Mouse (Mus musculus) cerebellum, adult 11 months (tissue): Measurements from ENCODE around the gene Scarb1.

ENCODE experiments used
- DNase-seq: peaks from one replicate; pipeline ENCODE4 v3.0.0; 2022

The Scarb1 gene

DNA sequence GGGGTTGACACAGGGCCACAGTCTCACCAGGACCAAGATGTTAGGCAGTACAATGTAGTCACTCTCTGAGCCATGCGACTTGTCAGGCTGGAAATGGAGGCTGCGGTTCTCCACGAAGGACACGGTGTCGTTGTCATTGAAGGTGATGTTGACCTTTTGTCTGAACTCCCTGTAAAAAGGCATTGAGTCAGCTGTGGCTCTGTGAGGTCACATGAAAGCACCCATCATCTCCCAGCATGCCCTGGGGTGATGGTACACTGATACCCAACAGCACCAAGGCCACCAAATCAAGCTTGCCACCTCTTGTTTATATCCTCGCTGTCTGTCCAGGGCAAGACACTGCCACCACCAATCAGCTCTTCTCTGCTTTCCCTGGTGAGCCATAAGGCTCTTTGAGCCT lies 37.8 kb downstream of the Scarb1 start:
- no peak for DNase-seq

DNA sequence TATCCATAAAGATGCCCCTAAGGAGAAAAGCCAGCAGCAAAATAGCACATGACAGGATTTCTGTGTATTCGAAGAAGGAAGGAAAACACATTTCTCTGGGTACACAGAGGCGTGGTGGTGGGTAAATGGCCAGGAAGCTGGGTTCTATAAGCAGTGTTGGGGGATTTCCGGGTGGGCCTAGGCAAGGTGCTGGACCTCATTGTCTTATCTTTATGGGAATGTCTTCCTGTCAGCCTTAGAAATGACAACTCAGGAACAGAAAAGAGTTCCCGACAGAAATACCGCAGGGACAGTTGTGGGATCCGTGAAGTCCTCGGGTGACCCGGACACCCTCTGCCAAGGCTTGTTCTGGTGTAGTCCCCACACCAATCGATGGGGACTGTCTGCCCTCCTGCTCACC lies 42.7 kb downstream of the Scarb1 start:
- DNase-seq = no peak

DNA sequence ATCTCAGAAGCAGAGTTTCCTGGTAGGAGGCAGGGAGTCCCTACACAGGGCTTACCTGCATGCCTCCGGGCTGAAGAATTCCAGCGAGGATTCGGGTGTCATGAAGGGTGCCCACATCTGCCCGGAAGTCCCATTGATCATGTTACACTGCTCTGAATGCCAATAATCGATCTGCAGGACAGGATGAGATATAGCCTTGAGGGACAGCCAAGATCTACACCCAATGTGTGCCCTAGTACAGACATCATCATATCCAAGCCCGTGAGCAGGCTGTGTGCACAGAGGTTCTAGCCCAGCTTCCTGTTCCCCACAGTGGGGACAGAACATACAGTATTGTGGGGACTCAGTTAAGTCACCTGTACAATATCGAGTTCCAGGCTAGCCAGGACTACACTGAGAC lies 43.7 kb downstream of the Scarb1 start:
- no peak for DNase-seq

DNA sequence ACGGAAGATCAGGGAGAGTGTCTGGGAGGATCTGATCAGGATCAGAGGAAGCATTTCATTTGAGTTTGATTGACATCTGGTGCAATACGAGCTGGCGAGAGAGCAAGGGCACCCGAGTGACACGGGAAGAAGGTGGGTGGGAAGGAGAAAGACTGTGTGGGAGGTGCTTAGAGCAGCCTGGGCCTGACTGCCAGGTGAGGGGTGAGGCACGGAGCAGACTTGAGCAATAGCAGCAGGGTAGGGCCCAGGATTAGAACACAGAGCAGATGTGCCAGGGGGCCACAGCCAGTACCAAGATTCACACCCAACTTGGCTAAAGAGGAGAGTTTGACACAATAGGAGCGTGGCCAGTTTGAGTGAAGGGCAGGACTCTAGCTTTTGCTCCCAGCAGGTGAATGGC lies 47.9 kb downstream of the Scarb1 start:
- DNase-seq = no peak

DNA sequence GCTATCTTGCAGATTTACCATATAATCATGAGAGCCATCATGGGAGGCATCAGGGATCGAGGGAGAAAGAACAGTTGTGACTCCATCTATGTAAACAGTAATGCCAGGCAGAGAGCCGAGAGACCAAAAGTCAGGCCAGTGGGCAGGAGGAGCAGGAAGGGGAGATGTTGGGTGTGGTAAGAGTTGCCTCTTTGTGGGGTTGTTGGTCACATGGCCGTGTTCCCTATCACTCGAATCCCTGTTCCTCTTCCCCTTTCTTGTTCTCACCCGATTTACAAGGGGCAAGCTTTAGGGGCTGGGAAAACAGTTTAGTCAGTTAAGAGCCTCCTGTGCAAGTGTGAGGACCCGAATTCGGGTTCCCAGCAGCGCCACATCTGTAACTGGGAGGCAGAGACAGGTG lies 49.0 kb downstream of the Scarb1 start:
- DNase-seq = no peak

DNA sequence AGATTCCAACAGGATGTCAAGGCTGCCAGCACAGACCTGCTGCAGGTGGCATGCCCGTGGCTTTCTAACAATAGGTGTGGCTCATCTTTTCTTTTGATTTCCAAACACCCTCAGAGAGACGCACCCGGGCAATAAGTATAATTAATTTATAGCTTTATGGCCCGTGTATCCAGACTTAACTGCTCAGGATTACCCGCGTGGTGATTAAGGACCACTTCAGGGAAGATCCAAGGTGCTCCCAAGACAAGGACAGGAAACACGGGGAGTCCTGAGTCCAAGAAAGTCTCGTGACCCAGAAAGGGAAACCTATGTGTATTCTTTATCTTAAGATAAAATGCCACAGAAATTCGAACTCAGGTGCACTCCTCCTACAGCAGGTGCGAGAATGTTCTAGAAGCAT lies 49.5 kb downstream of the Scarb1 start:
- DNase-seq = no peak

DNA sequence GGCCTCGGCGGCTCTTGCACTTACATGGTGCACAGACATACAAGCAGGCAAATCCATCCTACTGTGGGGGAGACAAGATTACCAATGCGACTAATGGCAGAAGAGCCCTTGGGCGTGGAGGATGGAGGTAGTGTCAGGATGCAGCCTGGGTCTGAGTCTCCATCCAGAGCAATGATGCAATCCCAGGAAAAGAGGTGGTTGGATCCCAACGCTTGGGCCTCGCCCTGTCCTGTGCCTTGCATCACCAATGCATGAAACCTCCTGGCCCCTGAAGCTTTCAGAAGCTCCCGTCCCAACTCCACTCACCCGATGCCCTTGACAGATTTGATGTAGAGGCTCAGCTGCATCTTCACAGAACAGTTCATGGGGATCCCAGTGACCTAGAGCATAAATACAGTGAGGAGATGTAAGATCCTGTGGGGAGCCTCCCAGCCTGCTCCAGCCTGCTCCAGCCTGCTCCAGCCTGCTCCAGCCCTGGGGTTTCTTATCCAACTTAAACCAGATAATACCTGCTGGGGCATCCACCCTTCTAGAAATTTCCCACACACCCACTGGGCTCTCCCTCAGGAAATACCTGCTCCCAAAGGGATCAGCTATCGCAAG lies 53.7 kb downstream of the Scarb1 start:
- DNase-seq = no peak

DNA sequence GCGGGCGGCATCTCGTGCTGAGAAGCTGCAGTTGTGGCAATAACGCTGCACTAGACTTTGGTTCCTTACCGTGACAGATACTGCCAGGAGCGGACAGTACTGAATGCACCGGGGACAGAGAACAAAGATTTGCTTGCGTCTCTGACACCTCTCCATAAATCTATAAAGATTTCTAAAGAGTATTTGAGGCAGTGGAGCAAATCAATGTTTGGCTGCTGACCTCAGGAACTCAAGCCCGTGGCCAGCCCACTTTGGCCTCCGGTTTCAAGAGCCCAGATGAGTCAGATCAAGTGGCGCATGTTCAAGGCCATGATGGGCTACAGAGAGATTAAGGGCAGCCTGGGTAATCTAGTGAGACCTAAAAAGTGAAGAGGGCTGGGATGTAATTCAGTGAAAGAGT lies 54.8 kb downstream of the Scarb1 start:
- no peak for DNase-seq

DNA sequence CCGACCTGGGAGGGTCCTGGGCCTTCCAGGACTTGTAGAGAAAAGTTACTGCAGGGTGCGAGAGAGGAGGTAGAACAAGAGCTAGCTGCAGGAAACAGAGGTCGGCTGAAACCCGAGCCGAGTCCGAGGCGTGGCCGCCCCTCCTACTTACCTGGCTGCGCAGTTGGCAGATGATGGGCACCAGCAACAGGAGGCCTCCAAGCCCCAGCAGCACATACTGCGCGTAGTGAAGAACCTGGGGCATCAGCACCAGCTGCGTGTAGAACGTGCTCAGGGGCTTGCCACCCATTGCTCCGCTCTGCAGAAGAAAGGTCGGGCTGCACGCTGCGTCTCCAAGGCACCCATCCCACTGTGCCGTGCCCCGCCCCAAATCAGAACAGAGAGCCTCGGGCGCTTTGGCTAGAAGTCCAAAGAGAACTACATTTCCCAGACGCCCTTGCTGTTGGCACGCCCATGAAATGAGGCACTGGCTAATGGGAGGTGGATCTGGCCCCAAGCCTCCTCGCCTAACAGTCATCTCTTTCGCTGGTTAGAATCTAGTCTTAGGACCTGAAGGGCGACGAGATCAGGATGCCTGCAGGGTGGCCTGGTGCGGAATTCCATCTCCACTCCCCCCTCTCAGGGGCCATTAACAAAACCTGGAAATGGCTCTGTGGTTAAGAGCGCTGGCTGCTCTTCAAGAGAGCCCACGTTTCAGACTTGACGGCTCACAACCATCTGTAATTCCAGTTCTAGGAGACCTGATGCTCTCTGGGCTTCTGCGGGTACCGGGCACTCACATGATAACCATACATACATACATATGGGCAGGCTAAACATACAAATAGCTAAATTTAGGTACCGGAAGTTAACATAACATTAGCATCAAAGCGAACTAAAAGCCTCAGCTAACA lies 56.9 kb downstream of the Scarb1 start:
- DNase-seq = peak; percentile 48

DNA sequence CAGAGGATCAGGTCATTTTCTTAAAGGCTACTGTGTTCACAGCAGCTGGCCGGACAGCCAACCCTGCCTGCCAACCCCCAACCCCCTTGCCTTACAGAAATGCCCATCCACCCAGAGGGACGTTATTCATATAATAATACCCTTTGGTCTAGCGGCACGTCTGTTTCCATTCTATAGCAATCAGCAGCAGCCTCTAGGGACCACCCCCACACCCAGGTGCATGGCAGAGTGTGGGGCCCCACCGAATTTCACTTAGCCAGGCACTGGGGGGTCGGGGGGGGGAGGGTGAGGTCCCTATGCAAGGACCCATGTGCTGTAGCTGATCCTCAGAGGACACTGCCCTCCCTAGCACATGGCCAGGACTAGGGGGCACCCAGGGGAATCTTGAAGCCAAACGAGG lies 61.7 kb downstream of the Scarb1 start:
- DNase-seq = no peak

DNA sequence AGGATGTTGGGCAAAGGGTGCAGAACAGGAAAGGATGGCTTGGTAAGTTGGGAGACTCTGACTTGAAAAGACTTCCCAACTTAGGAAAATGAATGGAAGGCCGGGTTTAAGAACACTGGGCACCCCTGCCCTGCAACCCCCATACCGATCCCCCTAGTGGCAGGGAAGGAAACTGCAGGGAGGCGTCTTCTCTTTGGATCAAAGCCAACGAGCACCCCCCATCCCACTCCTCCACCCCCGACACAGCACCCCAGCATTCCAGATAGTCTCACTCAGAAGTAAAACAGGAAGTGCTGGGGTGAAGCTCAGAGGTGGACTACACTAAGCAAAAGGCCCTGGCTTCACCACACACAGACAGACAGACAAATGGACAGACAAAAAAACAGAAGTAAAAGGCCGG lies 62.6 kb downstream of the Scarb1 start:
- no peak for DNase-seq

DNA sequence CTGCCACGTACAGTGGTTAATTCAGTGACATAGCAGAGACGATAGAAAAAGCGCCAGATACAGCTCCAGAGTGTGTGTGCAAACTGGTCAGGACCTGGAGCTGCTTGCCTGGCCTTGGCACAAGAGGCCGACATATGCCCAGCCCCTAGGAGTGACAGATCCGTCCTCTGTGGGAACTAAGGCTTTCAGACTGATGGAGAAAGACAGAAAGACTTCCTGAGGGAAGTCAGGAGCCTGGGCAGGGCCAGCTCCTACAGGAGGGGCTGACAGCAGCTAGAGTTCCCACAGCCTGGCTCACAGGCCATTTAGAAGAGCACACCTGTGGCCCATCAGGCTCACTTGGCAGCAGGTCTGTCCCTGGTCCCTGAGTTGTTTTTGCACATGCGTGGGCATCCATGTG lies 63.6 kb downstream of the Scarb1 start:
- DNase-seq = no peak

DNA sequence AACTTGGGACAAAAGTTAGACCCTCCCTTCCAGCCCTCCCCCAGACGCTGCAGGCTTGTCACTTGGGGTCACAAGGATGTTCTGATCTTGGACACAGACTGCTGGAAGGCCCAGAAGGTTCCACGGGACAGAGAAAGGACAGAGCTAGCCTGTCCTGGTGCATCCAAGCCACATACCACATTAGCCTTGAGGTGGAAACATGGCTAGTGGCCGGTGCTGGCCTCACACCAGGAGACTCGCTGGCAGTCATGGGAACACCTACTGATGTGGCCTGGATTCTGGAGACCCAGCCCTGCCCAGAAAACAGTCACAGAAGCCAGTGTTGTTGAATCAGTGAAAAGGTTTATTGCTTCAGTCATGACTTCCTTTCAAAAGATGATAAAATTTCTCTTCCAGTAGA lies 64.1 kb downstream of the Scarb1 start:
- DNase-seq = no peak

DNA sequence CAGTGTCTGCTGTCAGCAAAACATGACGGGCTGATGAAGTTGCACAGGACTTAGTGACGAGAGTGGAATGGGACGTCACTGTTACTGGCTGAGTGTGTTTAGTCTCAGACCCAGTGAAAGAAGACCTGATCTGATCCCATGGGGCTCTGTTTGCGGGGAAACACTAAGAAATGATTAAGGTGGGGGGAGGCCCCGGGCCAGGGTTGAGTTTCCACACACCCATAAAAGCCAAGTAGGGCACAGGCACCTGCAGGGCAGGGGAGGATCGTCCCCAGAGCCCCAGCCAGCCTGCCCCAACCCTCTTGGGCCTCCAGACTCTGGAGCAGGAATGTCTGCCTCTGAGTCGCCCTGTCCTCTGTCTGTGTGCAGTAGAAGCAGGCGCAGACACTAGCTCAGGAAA lies 65.6 kb downstream of the Scarb1 start:
- no peak for DNase-seq

DNA sequence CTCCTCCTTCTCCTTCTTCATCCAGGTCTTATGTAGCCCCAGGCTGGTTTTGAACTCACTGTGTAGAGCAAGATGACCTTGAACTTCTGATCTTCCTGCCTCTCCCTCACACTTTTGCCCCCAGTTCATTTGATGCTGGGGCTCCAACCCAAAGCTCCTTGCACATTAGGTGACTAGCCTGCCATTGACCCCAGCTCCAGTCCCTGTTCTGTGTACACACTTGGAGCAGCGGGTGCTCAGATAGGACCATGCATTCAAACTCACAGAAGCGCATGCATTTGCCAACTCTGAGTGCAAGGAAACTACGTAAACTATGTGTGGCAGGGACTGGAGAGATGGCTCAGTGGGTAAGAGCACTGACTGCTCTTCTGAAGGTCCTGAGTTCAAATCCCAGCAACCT lies 66.1 kb downstream of the Scarb1 start:
- DNase-seq = no peak

DNA sequence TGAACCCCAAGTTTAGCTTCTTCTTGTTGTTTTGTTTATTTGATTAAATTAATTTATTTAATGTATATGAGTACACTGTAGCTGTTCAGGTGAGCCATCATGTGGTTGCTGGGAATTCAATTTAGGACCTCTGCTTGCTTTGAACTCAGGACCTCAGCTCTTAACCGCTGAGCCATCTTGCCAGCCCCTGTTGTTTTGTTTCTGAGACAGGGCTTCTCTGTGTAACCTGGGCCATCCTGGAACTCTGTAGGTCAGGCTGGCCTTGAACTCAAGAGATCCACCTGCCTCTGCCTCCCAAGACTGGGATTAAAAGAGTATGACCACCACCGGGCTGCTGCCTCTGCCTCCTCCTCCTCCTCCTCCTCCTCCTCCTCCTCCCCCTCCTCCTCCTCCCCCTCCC lies 66.7 kb downstream of the Scarb1 start:
- no peak for DNase-seq

DNA sequence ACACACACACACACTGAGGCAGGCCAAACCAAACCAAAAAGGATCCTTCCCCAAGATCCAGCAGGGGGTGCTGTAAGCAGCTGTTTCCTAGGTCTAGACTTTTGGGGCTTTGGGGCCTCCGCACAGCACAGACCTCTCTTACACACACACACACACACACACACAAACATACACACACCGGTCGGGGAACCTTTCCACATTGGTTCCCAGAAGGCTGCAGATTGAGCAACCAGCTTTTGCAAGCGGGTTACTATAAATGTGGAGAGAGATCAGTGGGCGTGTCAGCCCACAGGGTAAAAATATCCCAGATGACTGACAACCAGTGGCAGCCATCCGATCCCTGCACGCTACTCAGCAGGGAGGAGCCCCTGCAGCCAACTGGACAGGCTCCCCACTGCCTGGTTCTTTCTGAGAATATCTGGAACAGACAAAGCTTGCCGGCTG lies 67.2 kb downstream of the Scarb1 start:
- DNase-seq = peak; percentile 48

DNA sequence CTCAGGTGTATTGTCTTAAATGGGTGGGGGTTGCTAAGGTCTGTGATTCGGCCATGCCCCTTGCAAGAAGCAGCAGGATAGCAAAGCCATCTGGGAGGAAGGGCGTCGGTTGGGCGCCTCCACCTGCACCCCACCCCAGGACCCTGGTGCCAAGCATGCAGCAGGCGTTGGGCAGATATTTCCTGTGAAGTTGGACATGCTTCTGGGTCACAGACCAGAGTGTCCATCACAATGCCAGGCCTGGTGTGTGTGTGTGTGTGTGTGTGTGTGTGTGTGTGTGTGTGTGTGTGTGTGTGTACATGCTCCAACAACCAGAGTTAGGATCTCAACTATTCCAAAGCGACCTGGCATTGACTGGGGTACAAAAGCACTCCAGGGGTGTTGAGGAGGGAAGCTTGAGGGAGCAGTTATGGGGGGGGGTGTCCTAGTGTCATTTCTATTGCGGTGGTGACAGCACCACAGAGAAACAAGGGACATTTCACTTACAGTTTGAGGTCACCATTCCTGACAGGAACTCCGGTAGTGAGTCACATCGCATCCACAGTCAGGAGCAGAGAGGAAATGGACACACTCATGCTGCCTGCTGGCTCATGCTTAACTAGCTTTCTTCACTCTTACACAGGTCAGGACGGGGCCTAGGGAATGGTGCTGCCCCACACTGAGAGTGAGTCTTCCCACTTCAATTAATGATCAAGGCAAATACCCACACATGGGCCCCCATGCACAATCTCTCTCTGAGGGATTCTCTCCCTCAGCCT lies 68.5 kb downstream of the Scarb1 start:
- no peak for DNase-seq

DNA sequence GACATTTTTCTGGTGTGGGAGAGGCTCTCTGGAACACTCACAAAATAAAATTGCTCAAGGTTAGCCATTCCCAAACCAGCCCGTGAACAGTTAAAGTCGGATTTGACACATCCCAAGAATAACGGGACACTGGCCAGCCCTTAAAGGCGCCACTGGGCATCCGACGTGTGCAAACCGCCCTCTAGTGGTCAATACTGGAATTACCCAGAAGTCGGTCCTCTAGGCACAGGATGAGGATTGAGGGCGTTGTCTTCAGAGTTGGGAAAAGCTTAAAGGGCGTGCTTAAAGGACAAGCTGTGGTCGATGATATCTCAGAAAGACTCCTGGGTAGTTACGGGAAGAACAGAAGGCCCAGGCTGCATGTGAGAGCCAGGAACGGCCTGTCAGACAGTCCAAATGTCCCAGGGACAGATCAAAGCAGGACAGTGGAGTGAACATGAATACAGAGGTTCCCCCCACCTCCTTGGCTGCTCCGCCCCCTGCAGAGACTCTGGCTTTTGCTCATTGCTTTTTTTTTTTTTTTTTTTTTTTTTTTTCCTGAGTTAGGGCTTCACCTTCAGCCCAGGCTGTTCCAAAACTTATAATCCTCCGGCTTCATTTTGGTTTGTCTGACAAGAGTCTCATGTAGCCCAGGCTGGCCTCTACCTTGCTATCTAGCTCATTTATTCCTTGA lies 69.2 kb downstream of the Scarb1 start:
- DNase-seq = peak; percentile 81

DNA sequence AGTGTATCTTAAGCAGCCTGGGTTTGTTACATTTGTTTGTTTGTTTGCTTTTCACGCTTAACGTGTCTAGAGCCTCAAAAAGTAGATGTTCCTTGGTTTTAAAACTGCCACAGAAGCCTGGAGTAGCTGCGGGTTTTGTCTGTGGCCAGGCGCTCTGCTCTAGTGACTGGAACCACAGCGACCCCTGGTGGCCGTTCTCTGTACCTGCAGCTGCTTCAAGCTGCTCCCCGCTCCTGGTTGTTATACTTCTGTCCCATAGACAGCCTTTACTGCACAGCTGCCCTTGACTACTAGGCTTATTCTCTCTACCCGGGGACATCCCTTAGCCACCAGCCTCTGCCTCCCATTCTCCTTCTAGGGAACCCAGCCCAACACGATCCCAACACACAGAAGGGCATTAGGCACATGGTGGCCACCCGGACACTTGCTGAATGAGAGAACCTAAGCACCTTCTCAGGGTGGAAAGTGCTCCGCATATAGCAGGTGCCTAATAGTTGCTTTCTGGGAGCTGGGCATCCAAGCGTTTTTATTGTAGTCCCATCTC lies 70.2 kb downstream of the Scarb1 start:
- peak; percentile 62 for DNase-seq

DNA sequence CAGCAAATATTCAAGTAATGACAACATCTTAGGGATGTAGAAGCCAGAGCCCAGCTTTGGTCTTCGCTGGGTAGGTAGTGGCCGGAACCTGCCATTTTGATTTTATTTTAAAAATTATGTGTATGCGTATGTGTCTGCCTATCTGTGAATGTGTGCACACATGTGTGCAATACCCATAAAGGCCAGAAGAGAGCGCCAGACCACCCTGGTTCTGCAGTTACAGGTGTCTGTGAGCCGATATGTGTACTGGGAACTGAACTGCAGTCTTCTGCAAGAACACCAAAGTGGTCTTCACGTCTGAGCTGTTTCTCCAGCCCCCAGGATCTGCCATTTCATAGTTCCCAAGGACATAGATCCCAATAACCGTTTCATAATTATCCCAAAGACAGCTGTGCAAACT lies 71.1 kb downstream of the Scarb1 start:
- DNase-seq = no peak

DNA sequence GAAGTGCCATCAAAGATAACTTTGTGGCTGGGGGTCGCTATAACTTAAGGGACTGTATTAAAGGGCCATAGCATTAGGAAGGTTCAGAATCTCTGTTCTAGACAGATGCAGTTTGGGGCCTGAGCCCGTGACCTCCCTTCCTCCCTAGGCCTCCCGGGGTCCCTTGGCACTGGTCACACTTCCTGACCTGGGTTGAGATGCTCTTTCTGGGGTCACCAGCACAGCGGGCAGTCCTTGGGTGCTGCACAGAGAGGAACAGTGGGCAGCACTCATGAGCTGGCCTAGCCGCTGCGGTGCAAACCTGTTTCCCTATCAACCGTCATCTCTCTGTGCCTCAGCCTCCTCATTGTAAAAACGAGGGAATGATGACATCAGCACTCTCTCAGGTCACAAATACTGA lies 71.5 kb downstream of the Scarb1 start:
- DNase-seq = no peak
